Mouse (Mus musculus) heart, postnatal 0 days (tissue): ENCODE measurements at regions not wholly inside any gene's neighbourhood (a gene's known extent, or its start where the extent isn't known, plus 50 kb on each side); places are given as distances from the start of the nearest gene placed in this dataset.

ENCODE experiments used
- ATAC-seq: fragments of 200-750 bp; cut with Nextera tagmentation; 2 replicates; pipeline ENCODE4 v1.8.0; 2017; ENCODE audit warnings: low read depth, moderate number of reproducible peaks, moderate library complexity; ENCODE audit not compliant: insufficient read depth
- DNase-seq: peaks from one replicate; pipeline ENCODE4 v3.0.0-alpha.2; 2016; ENCODE audit warnings: low spot score
- H3K27ac ChIP-seq: fragments of 300-500 bp; sonication (generic); 2 replicates; pipeline ENCODE4 v1.5.1; 2014; ENCODE audit warnings: low read depth, mild to moderate bottlenecking
- H3K27me3 ChIP-seq: fragments of 300-500 bp; sonication (generic); 2 replicates; pipeline ENCODE4 v1.6.1; 2014; ENCODE audit warnings: low read length, mixed read lengths; ENCODE audit not compliant: control insufficient read depth, insufficient read depth
- H3K36me3 ChIP-seq: fragments of 300-500 bp; sonication (generic); replicated peaks from 2 replicates; pipeline ENCODE4 v1.6.1; 2014; ENCODE audit warnings: low read length, mixed read lengths; ENCODE audit not compliant: control insufficient read depth, insufficient read depth
- H3K4me1 ChIP-seq: fragments of 300-500 bp; sonication (generic); 2 replicates; pipeline ENCODE4 v1.6.1; 2014; ENCODE audit warnings: antibody characterized with exemption; ENCODE audit not compliant: control insufficient read depth, insufficient read depth
- H3K4me2 ChIP-seq: fragments of 300-500 bp; sonication (generic); 2 replicates; pipeline ENCODE4 v1.6.1; 2014; ENCODE audit warnings: low read depth, mild to moderate bottlenecking, low read length, moderate library complexity
- H3K4me3 ChIP-seq: fragments of 300-500 bp; sonication (generic); 2 replicates; pipeline ENCODE4 v1.5.1; 2014; ENCODE audit warnings: low read depth, low read length
- H3K9ac ChIP-seq: fragments of 300-500 bp; sonication (generic); replicated peaks from 2 replicates; pipeline ENCODE4 v1.6.1; 2014; ENCODE audit warnings: low read depth, low read length, mixed read lengths
- H3K9me3 ChIP-seq: fragments of 300-500 bp; sonication (generic); replicated peaks from 2 replicates; pipeline ENCODE4 v1.6.1; 2016; ENCODE audit warnings: low read length; ENCODE audit not compliant: control insufficient read depth
- CTCF ChIP-seq: IDR thresholded peaks from 2 replicates; pipeline ENCODE4 v1.5.1; 2016; ENCODE audit warnings: antibody characterized with exemption, control low read depth, low read depth
- EP300 ChIP-seq: IDR thresholded peaks from 2 replicates; pipeline ENCODE4 v1.6.1; 2016; ENCODE audit warnings: antibody characterized with exemption, low read depth
- WGBS: fragments of 180-500 bp; shearing (Covaris S2); extraction: QIAGEN DNeasy Blood & Tissue Kit; methylation state at CpG from one replicate; pipeline ENCODE4 v1.1.7; 2014; 5-methylcytosine and 5-hydroxymethylcytosine counted together

DNA sequence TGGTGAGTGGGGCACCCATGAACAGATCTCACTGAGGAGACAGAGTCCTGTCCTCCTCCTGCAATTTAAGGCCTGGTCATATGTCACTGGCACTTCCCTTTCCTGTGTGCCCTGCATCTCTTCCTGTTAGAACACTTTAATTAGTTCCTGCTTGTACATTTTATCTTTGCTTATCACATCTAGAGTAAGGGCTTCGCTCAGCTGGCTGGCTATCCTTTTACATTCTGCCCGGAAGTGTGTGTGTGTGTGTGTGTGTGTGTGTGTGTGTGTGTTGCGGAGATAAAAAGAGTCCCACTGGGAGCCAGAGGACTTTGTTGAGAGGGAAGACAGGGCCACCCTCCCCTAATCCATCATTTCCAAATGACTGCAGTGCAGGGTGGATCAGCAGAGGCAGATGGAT is 238.6 kb downstream of the Gadd45g start:
- no peak overlapping the region for H3K9ac ChIP-seq
- no peak overlapping the region for H3K27ac ChIP-seq
- DNase-seq (no peak), ATAC-seq (no peak)
- H3K27me3 ChIP-seq = no peaks in the 10 kb centered on the region
- H3K36me3 ChIP-seq = no peaks in the 10 kb centered on the region
- TF ChIP-seq EP300 (no peak), CTCF (no peak)
- H3K4me3 ChIP-seq = no peak overlapping the region
- no peak overlapping the region for H3K4me2 ChIP-seq
- peaks cover 26% of the 10 kb centered on the region for H3K4me1 ChIP-seq
- no peaks in the 10 kb centered on the region for H3K9me3 ChIP-seq
- 27% methylated on average over 3 of the region's 3 CpGs for WGBS

DNA sequence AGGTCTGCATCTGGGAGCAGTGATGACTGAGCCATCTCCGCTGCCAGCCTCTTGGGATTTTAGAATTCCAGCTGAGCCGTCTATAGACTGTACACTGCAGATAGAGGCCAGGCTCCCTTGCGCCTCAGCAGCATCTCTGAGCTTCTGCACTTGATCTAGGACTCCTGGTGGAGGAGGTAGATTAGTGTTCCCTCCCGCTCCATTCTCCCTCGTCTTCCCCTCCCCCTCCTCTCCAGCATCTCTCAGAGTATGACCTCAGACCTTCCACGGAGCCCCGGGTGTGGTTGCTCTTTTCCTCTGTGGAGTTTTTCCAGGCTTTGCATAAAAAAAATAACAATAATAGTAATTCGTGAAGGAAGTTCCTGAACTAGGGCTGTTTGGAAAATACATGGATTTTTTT is 241.8 kb downstream of the Gadd45g start:
- TF ChIP-seq EP300 (no peak), CTCF (no peak)
- no peaks in the 10 kb centered on the region for H3K36me3 ChIP-seq
- peak; percentile 11; the same call in 1 of the 2 replicates for ATAC-seq
- H3K9me3 ChIP-seq = 0 out of 2 replicates have a peak, but pooled peaks cover 1% of the 10 kb centered on the region
- H3K9ac ChIP-seq = no peak overlapping the region
- WGBS = 19% methylated on average over 8 of the region's 8 CpGs
- H3K4me1 ChIP-seq = peaks cover 12% of the 10 kb centered on the region
- peak; percentile 20 for DNase-seq
- no peak overlapping the region for H3K4me2 ChIP-seq
- no peaks in the 10 kb centered on the region for H3K27me3 ChIP-seq
- H3K4me3 ChIP-seq = no peak overlapping the region
- H3K27ac ChIP-seq = no peak overlapping the region

DNA sequence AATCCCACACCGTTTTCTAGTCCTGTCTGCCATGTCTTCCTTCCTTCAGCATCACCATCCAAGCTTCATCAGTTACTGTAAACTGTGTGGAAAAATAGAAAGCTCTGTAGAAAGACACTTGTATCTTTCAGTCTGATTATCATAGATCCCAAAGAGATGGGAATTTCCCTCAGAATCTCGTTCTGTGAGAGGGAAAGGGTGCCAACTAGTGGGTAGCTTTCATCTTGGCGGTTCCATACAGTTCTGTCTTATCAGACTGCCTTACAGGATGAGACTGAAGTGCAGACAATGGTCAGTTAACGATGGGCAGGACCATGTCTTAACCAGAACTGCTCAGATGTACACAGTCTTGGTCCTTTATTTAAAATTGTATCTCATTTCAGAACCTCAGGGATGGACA is 243.9 kb downstream of the Gadd45g start:
- no peak overlapping the region for H3K4me2 ChIP-seq
- H3K27ac ChIP-seq = no peak overlapping the region
- no peaks in the 10 kb centered on the region for H3K36me3 ChIP-seq
- no peak overlapping the region for H3K9ac ChIP-seq
- H3K9me3 ChIP-seq = 0 out of 2 replicates have a peak, but pooled peaks cover 5% of the 10 kb centered on the region
- WGBS = 66% methylated on average over 4 of the region's 4 CpGs
- DNase-seq = no peak
- peaks cover 8% of the 10 kb centered on the region for H3K4me1 ChIP-seq
- no peak for ATAC-seq
- TF ChIP-seq EP300 = no peak
- no peaks in the 10 kb centered on the region for H3K27me3 ChIP-seq
- H3K4me3 ChIP-seq = no peak overlapping the region

DNA sequence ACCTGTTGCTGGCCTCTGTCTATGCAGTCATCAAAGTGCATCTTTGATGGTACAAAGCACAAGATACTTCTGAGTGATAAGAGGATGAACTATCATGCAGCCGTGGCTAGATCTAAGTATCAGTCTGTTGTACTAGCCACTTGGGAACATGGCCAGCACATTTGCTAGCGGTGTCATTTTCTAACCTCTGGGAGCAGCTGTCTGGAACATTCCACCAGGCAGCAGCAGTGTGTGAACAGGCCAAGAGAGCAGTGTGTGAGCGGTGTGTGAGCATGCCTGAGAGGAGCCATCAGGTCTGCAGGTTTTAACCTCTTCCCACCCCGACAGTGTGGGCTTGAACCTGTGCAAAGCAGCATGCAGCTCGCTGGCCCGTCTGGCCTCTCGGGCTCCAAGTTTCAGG is 248.3 kb downstream of the Gadd45g start:
- Histone ChIP-seq H3K4me3 (no peak overlapping the region), H3K27me3 (no peaks in the 10 kb centered on the region), H3K4me1 (0 out of 2 replicates have a peak, but pooled peaks cover under 1% of the 10 kb centered on the region), H3K27ac (no peak overlapping the region), H3K4me2 (no peak overlapping the region), H3K36me3 (no peaks in the 10 kb centered on the region), H3K9ac (no peak overlapping the region), H3K9me3 (0 out of 2 replicates have a peak, but pooled peaks cover 5% of the 10 kb centered on the region)
- peak; percentile 57; the same call in 1 of the 2 replicates for ATAC-seq
- TF ChIP-seq EP300 (no peak), CTCF (no peak)
- peak; percentile 22 for DNase-seq
- WGBS = 60% methylated on average over 7 of the region's 7 CpGs

DNA sequence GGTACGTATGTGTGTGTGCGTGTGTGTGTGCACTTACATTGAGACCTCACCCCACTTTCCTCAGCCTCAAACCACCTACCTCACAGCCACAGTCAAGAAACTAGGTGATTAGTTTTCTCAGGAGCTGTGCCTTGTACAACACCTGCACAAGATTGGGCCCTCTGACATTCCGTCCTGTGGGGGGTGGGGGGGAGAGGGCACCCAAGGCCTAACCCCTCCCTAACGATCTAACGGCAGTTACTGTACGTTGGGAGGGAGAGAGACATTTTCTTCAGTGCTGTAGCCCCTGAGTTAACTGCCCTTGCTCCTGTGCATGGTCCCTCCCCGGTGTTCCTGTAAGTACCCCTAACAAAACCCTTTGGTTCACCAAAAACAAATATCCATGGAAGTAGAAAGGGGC is 250.0 kb downstream of the Gadd45g start:
- H3K4me3 ChIP-seq = no peak overlapping the region
- no peak overlapping the region for H3K27ac ChIP-seq
- 0 out of 2 replicates have a peak, but pooled peaks cover 5% of the 10 kb centered on the region for H3K9me3 ChIP-seq
- no peak for ATAC-seq
- DNase-seq = no peak
- WGBS = 82% methylated on average over 7 of the region's 7 CpGs
- H3K27me3 ChIP-seq = no peaks in the 10 kb centered on the region
- 0 out of 2 replicates have a peak, but pooled peaks cover 7% of the 10 kb centered on the region for H3K4me1 ChIP-seq
- H3K36me3 ChIP-seq = no peaks in the 10 kb centered on the region
- no peak overlapping the region for H3K4me2 ChIP-seq
- H3K9ac ChIP-seq = no peak overlapping the region
- TF ChIP-seq EP300 = no peak
- no peak for TF ChIP-seq CTCF

DNA sequence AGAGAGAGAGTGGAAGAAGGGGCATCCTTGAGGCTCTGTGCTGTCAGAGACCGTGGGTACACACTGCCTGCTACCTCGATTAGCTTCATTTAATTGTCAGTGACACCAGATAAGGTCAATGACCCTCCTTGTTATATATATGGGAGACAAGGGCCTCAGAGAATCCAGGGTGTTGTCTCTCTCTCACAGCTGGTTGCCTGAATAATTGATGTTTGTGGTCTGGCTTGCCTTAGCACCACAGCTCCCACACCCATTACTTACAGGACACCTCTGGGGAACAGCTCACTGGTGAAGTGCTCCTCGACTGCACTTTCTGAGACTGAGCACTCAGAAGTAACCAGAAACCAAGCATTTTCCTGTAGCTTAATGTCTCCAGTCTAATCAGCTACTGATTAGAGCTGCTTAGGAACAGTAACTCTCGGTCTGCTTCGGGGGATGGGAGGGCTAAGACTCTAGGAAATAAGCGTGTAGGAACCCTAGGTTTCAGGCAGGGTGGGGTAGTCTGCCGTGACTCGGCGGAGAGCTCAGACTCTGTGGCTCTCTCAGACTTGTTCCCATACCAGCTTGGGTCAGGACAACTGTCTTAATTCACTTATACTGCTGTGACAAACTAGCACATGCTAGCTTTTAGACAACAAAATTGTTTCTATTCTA is 259.6 kb downstream of the Gadd45g start:
- Histone ChIP-seq H3K9ac (no peak overlapping the region), H3K36me3 (no peaks in the 10 kb centered on the region), H3K4me2 (no peak overlapping the region), H3K4me3 (no peak overlapping the region), H3K27me3 (no peaks in the 10 kb centered on the region), H3K27ac (no peak overlapping the region), H3K4me1 (peaks cover 7% of the 10 kb centered on the region), H3K9me3 (no peaks in the 10 kb centered on the region)
- DNase-seq (no peak), ATAC-seq (no peak)
- TF ChIP-seq EP300 (no peak), CTCF (no peak)
- 24% methylated on average over 9 of the region's 9 CpGs for WGBS
